18 mouse cellular contexts compared by ENCODE assay signal in genomic region chr19:6499860-6500635, GRCm38 (mm10). TPM values are rescaled to one million over a fixed set of nuclear protein-coding genes. Genes with fewer than 3 reads are reported as not detected.
DNase-seq lines count a peak whose midpoint lies in the region; ATAC-seq and TF ChIP-seq lines count a peak whose summit lies in the region.
"Had no signal": no experiment of that assay in that cellular context is flagged by ENCODE, and none has a peak within 500 bp of the region (broad histone marks: within the 10 kb centered on the region; RNA-seq: fewer than 3 reads in every experiment).

No protein-coding gene starts in this region.

- peaks cover 94% of the 10 kb centered on the region for H3K27me3 ChIP-seq in kidney, embryonic 15.5 days
- H3K27me3 ChIP-seq in forebrain, embryonic 13.5 days, result peaks cover 7% of the 10 kb centered on the region; the same call in 1 of the 2 replicates
- no peaks in the 10 kb centered on the region for H3K27me3 ChIP-seq in hindbrain, postnatal 0 days (ENCODE audit: insufficient read depth, low read length)
- H3K27me3 ChIP-seq in neural tube, embryonic 15.5 days (replicated peaks), result no peaks in the 10 kb centered on the region

- ATAC-seq in kidney, embryonic 15.5 days (replicated peaks; ENCODE audit: low FRiP score), result no peak
- no peak for ATAC-seq in forebrain, embryonic 13.5 days
- ATAC-seq in hindbrain, postnatal 0 days, result no peak
- no peak for ATAC-seq in neural tube, embryonic 15.5 days (ENCODE audit: low FRiP score)
- ATAC-seq: liver, embryonic 12.5 days had no signal

- no peak overlapping the region for H3K27ac ChIP-seq in kidney, embryonic 15.5 days
- peak overlapping the region; percentile 89 for H3K27ac ChIP-seq in forebrain, embryonic 13.5 days
- peak overlapping the region; percentile 94 for H3K27ac ChIP-seq in hindbrain, postnatal 0 days
- peak overlapping the region; percentile 98 for H3K27ac ChIP-seq in neural tube, embryonic 15.5 days (replicated peaks)
- H3K27ac ChIP-seq: liver, embryonic 12.5 days had no signal

- H3K4me1 ChIP-seq in kidney, embryonic 15.5 days, result peaks cover 51% of the 10 kb centered on the region
- H3K4me1 ChIP-seq in forebrain, embryonic 13.5 days, result peaks cover 87% of the 10 kb centered on the region
- H3K4me1 ChIP-seq in hindbrain, postnatal 0 days (ENCODE audit: insufficient read depth, low read length), result peaks cover 38% of the 10 kb centered on the region
- H3K4me1 ChIP-seq in neural tube, embryonic 15.5 days, result peaks cover 81% of the 10 kb centered on the region

- peak overlapping the region; percentile 97; the same call in 1 of the 2 replicates for H3K4me2 ChIP-seq in kidney, embryonic 15.5 days
- peak overlapping the region; percentile 96 for H3K4me2 ChIP-seq in forebrain, embryonic 13.5 days
- peak overlapping the region; percentile 92 for H3K4me2 ChIP-seq in hindbrain, postnatal 0 days (ENCODE audit: low read depth, low read length)
- peak overlapping the region; percentile 62 for H3K4me2 ChIP-seq in neural tube, embryonic 15.5 days
- H3K4me2 ChIP-seq: liver, embryonic 12.5 days had no signal

- TF ChIP-seq CTCF in hindbrain, postnatal 0 days (IDR thresholded peaks at IDR 0.05; ENCODE audit: low read depth), result no peak

- no peaks in the 10 kb centered on the region for H3K36me3 ChIP-seq in kidney, embryonic 15.5 days
- peaks cover 6% of the 10 kb centered on the region for H3K36me3 ChIP-seq in forebrain, embryonic 13.5 days (ENCODE audit: poor library complexity, severe bottlenecking)
- peaks cover 2% of the 10 kb centered on the region for H3K36me3 ChIP-seq in hindbrain, postnatal 0 days (ENCODE audit: insufficient read depth, low read length)
- peaks cover 6% of the 10 kb centered on the region for H3K36me3 ChIP-seq in neural tube, embryonic 15.5 days
- H3K36me3 ChIP-seq: liver, embryonic 12.5 days had no signal

- no peak overlapping the region for H3K4me3 ChIP-seq in kidney, embryonic 15.5 days (replicated peaks)
- peak overlapping the region; percentile 81 for H3K4me3 ChIP-seq in forebrain, embryonic 13.5 days
- peak overlapping the region; percentile 60 for H3K4me3 ChIP-seq in hindbrain, postnatal 0 days (ENCODE audit: low read length)
- H3K4me3 ChIP-seq in neural tube, embryonic 15.5 days (replicated peaks), result peak overlapping the region; percentile 81
- H3K4me3 ChIP-seq: liver, embryonic 12.5 days had no signal

- no peak for DNase-seq in kidney, adult 11 months
- no peak for DNase-seq in hindbrain, postnatal 0 days (ENCODE audit: low spot score)
- no peak for DNase-seq in right cerebral cortex, adult 2 months (ENCODE audit: low spot score in 2 of 2)
- DNase-seq in gastrocnemius, postnatal 10 days, result no peak
- DNase-seq in c-Kit-positive CD71-positive TER-119-positive erythroid progenitor cells, embryonic 14.5 days (ENCODE audit: low spot score), result no peak
- DNase-seq: heart, postnatal 14 days; kidney, postnatal 10 days; lung, postnatal 4 days; right cerebral cortex, postnatal 14 days; thymus, postnatal 36 days had no signal

- no peaks in the 10 kb centered on the region for H3K9me3 ChIP-seq in kidney, embryonic 15.5 days (replicated peaks)
- no peaks in the 10 kb centered on the region for H3K9me3 ChIP-seq in forebrain, embryonic 13.5 days (replicated peaks)
- H3K9me3 ChIP-seq in hindbrain, postnatal 0 days (ENCODE audit: low read length), result no peaks in the 10 kb centered on the region
- no peaks in the 10 kb centered on the region for H3K9me3 ChIP-seq in neural tube, embryonic 15.5 days (replicated peaks)
- H3K9me3 ChIP-seq: liver, embryonic 12.5 days had no signal

- no peak overlapping the region for H3K9ac ChIP-seq in kidney, embryonic 15.5 days
- peak overlapping the region; percentile 97 for H3K9ac ChIP-seq in forebrain, embryonic 13.5 days
- peak overlapping the region; percentile 92 for H3K9ac ChIP-seq in hindbrain, postnatal 0 days (replicated peaks; ENCODE audit: low read length)
- H3K9ac ChIP-seq in neural tube, embryonic 15.5 days (replicated peaks), result peak overlapping the region; percentile 98
- H3K9ac ChIP-seq: liver, embryonic 12.5 days had no signal

- 55% methylated on average over 6 of the region's 6 CpGs for WGBS in kidney, embryonic 15.5 days
- WGBS in forebrain, embryonic 13.5 days, result 55% methylated on average over 6 of the region's 6 CpGs
- 27% methylated on average over 6 of the region's 6 CpGs for WGBS in hindbrain, postnatal 0 days
- WGBS in neural tube, embryonic 15.5 days, result 28% methylated on average over 6 of the region's 6 CpGs

RNA-seq across cellular contexts. Expression of gene Slc22a12, which starts 42.8 kb away (rescaled TPM):
- polyA plus RNA-seq in kidney, embryonic 15.5 days (2015; fragmentation: Nextera tagmentation; extraction: Ambion mirVana), result 14.1 and 16.3 TPM in 2 replicates
- polyA plus RNA-seq in forebrain, embryonic 13.5 days (2015; fragmentation: Nextera tagmentation; extraction: Ambion mirVana), result not detected in 2 replicates
- 0.21 and 1.2 TPM in 2 replicates for total RNA-seq in hindbrain, postnatal 0 days (2014; rRNA removed)
- polyA plus RNA-seq in hindbrain, postnatal 0 days (2015; fragmentation: Nextera tagmentation; extraction: Ambion mirVana), result 0.28 and 0.35 TPM in 2 replicates
- 0.14 TPM in 1 of 2 replicates, not detected in the other for polyA plus RNA-seq in neural tube, embryonic 15.5 days (2015; fragmentation: Nextera tagmentation; extraction: Ambion mirVana)
- not detected for total RNA-seq in gastrocnemius, postnatal 10 days (2021)
- total RNA-seq: common myeloid progenitor, adult 5-6 weeks; granulocyte monocyte progenitor cell, adult 5-6 weeks; heart, postnatal 14 days; MEL had no signal
- polyA plus RNA-seq: C2C12; liver, embryonic 12.5 days had no signal

Comparison
In these comparisons a context has a peak if more than half of its experiments do, and no peak if none do; other contexts are left out.
1. RNA of gene Slc22a12, which starts 42.8 kb away (polyA plus RNA-seq): 14.1 to 16.3 TPM in kidney, embryonic 15.5 days; 0.28 to 0.35 TPM in hindbrain, postnatal 0 days, 0.14 TPM in neural tube, embryonic 15.5 days and not detected in forebrain, embryonic 13.5 days; every median in the first group is over 10 times any median in the second.
2. Peak in every context shown above with its lines, with median percentiles within 50 percentile points of each other: H3K4me2 ChIP-seq.